Comparison of ENCODE assay signal across 20 mouse cellular contexts in genomic region chrX:121301915-121302314, GRCm38 (mm10).
DNase-seq lines count a peak whose midpoint lies in the region; ATAC-seq and TF ChIP-seq lines count a peak whose summit lies in the region.
"Had no signal": no experiment of that assay in that cellular context is flagged by ENCODE, and none has a peak within 500 bp of the region (broad histone marks: within the 10 kb centered on the region; RNA-seq: fewer than 3 reads in every experiment).

No protein-coding gene starts in this region.

- no peaks in the 10 kb centered on the region for H3K36me3 ChIP-seq in kidney, embryonic 15.5 days
- no peaks in the 10 kb centered on the region for H3K36me3 ChIP-seq in limb, embryonic 14.5 days (ENCODE audit: control insufficient read depth, insufficient read depth, low read length)
- H3K36me3 ChIP-seq: forebrain, embryonic 15.5 days; hindbrain, embryonic 12.5 days; neural tube, embryonic 13.5 days had no signal

- no peaks in the 10 kb centered on the region for H3K9me3 ChIP-seq in kidney, embryonic 15.5 days (replicated peaks)
- H3K9me3 ChIP-seq in limb, embryonic 14.5 days (ENCODE audit: control insufficient read depth, low read length) = no peaks in the 10 kb centered on the region
- H3K9me3 ChIP-seq: forebrain, embryonic 15.5 days; hindbrain, embryonic 12.5 days; neural tube, embryonic 13.5 days had no signal

- no peak overlapping the region for H3K4me3 ChIP-seq in cerebellum, adult 2 months (replicated peaks; ENCODE audit: insufficient read depth, low read depth, low read length)
- no peak overlapping the region for H3K4me3 ChIP-seq in kidney, embryonic 15.5 days (replicated peaks)
- H3K4me3 ChIP-seq in limb, embryonic 14.5 days (replicated peaks; ENCODE audit: low read length) = no peak overlapping the region
- H3K4me3 ChIP-seq: erythroblast, embryonic 14.5 days; forebrain, embryonic 15.5 days; hindbrain, embryonic 12.5 days; neural tube, embryonic 13.5 days had no signal

- WGBS in cerebellum, adult 2 months = 16% methylated on average over 6 of the region's 6 CpGs
- WGBS in kidney, embryonic 15.5 days = 51% methylated on average over 6 of the region's 6 CpGs
- 37% methylated on average over 6 of the region's 6 CpGs for WGBS in limb, embryonic 14.5 days

- peak; percentile 2 to 18 for DNase-seq in cerebellum, postnatal 14 days
- DNase-seq in cerebellum, adult 2 months = no peak
- peak; percentile 2 for DNase-seq in kidney, postnatal 14 days
- peak; percentile 3 for DNase-seq in right cerebral cortex, postnatal 14 days
- DNase-seq in right cerebral cortex, adult 2 months (ENCODE audit: low spot score in 2 of 2) = no peak
- peak; percentile 30 for DNase-seq in limb, embryonic 14.5 days (ENCODE audit: low spot score)
- no peak for DNase-seq in heart, postnatal 4 days
- DNase-seq: adrenal gland, postnatal 25 days; cerebellum, adult 18-20 months; right cerebral cortex, postnatal 25 days; thymus, adult 2 months had no signal

- no peak for TF ChIP-seq POLR2A in cerebellum, adult 2 months (IDR thresholded peaks at IDR 0.05; ENCODE audit: borderline replicate concordance, insufficient read depth, low read length)
- no peak for TF ChIP-seq POLR2A in limb, embryonic 14.5 days (IDR thresholded peaks at IDR 0.05; ENCODE audit: borderline replicate concordance, extremely low read depth, insufficient read depth, insufficient read length)

- no peak for ATAC-seq in kidney, embryonic 15.5 days (replicated peaks; ENCODE audit: low FRiP score)
- no peak; the same call in 1 of the 2 replicates for ATAC-seq in limb, embryonic 14.5 days (ENCODE audit: low FRiP score, low read depth)
- ATAC-seq: CD4-positive, CD25-positive, alpha-beta regulatory T cell, adult 4 months; forebrain, embryonic 15.5 days had no signal

- no peak for TF ChIP-seq CTCF in cerebellum, adult 2 months (IDR thresholded peaks at IDR 0.05; ENCODE audit: borderline replicate concordance, insufficient read depth, low read depth, low read length)

- H3K27me3 ChIP-seq in cerebellum, adult 2 months (ENCODE audit: control insufficient read depth, insufficient read depth, low read length) = no peaks in the 10 kb centered on the region
- no peaks in the 10 kb centered on the region for H3K27me3 ChIP-seq in kidney, embryonic 15.5 days
- H3K27me3 ChIP-seq in limb, embryonic 14.5 days (ENCODE audit: control insufficient read depth, insufficient read depth, low read length) = no peaks in the 10 kb centered on the region
- H3K27me3 ChIP-seq: forebrain, embryonic 15.5 days; hindbrain, embryonic 12.5 days; neural tube, embryonic 13.5 days had no signal

- no peak overlapping the region for H3K27ac ChIP-seq in cerebellum, adult 2 months (ENCODE audit: insufficient read depth, low read length)
- H3K27ac ChIP-seq in kidney, embryonic 15.5 days = no peak overlapping the region
- no peak overlapping the region for H3K27ac ChIP-seq in limb, embryonic 14.5 days (replicated peaks; ENCODE audit: low read depth, low read length)
- H3K27ac ChIP-seq: forebrain, embryonic 15.5 days; hindbrain, embryonic 12.5 days; liver, embryonic 14.5 days; neural tube, embryonic 13.5 days had no signal

- H3K9ac ChIP-seq in kidney, embryonic 15.5 days = no peak overlapping the region
- no peak overlapping the region for H3K9ac ChIP-seq in limb, embryonic 14.5 days (ENCODE audit: low read depth, low read length, severe bottlenecking)
- H3K9ac ChIP-seq: forebrain, embryonic 15.5 days; hindbrain, embryonic 12.5 days; liver, embryonic 14.5 days; neural tube, embryonic 13.5 days had no signal

- no peaks in the 10 kb centered on the region for H3K4me1 ChIP-seq in cerebellum, adult 2 months (ENCODE audit: control insufficient read depth, insufficient read depth, low read length)
- H3K4me1 ChIP-seq in kidney, embryonic 15.5 days = no peaks in the 10 kb centered on the region
- no peaks in the 10 kb centered on the region for H3K4me1 ChIP-seq in limb, embryonic 14.5 days (ENCODE audit: control insufficient read depth, insufficient read depth, low read length)
- H3K4me1 ChIP-seq: forebrain, embryonic 15.5 days; hindbrain, embryonic 12.5 days; neural tube, embryonic 13.5 days had no signal

- no peak overlapping the region for H3K4me2 ChIP-seq in kidney, embryonic 15.5 days
- H3K4me2 ChIP-seq in limb, embryonic 14.5 days (replicated peaks; ENCODE audit: low read depth, low read length, severe bottlenecking) = no peak overlapping the region
- H3K4me2 ChIP-seq: forebrain, embryonic 15.5 days; heart, embryonic 11.5 days; hindbrain, embryonic 12.5 days; midbrain, embryonic 11.5 days; neural tube, embryonic 13.5 days had no signal

Comparison
In these comparisons a context has a peak if more than half of its experiments do, and no peak if none do; other contexts are left out.
1. DNase-seq: peak in cerebellum, postnatal 14 days (2 of 2), kidney, postnatal 14 days (single experiment), right cerebral cortex, postnatal 14 days (single experiment) and limb, embryonic 14.5 days (single experiment); none in cerebellum, adult 2 months (0 of 2), right cerebral cortex, adult 2 months (0 of 2) and heart, postnatal 4 days (single experiment).